Mouse (Mus musculus): ENCODE results near the gene Plxnb2.

Plxnb2 gene

GRCm38 (mm10) chr15:89181561-89182270, 1.1 kb upstream of the Plxnb2 start:
- in situ Hi-C loops (cut with MboI; ENCODE audit: low pct_unique_long_range_greater_than_20kb in 1 of 2, low sequenced_read_pairs in 2 of 2, unreplicated experiment in 1 of 2) = no loop called here

GRCm38 (mm10) chr15:89180081-89180541, 477 bp downstream of the Plxnb2 start:
- in situ Hi-C loops (cut with MboI; ENCODE audit: low pct_unique_long_range_greater_than_20kb in 1 of 2, low sequenced_read_pairs in 2 of 2, unreplicated experiment in 1 of 2) = no loop called here

- in situ Hi-C loops (cut with MboI; ENCODE audit: low pct_unique_long_range_greater_than_20kb in 1 of 2, low sequenced_read_pairs in 2 of 2, unreplicated experiment in 1 of 2) = no loop called here
Measured at GRCm38 (mm10) chr15:89179630-89179964, 991 bp downstream of the Plxnb2 start.

- in situ Hi-C loops (cut with MboI; ENCODE audit: low pct_unique_long_range_greater_than_20kb in 1 of 2, low sequenced_read_pairs in 2 of 2, unreplicated experiment in 1 of 2) = no loop called here
Measured at GRCm38 (mm10) chr15:89178954-89179629, 1.5 kb downstream of the Plxnb2 start.

GRCm38 (mm10) chr15:89178260-89178860, 2.2 kb downstream of the Plxnb2 start:
- in situ Hi-C loops (cut with MboI; ENCODE audit: low pct_unique_long_range_greater_than_20kb in 1 of 2, low sequenced_read_pairs in 2 of 2, unreplicated experiment in 1 of 2) = no loop called here

DNA sequence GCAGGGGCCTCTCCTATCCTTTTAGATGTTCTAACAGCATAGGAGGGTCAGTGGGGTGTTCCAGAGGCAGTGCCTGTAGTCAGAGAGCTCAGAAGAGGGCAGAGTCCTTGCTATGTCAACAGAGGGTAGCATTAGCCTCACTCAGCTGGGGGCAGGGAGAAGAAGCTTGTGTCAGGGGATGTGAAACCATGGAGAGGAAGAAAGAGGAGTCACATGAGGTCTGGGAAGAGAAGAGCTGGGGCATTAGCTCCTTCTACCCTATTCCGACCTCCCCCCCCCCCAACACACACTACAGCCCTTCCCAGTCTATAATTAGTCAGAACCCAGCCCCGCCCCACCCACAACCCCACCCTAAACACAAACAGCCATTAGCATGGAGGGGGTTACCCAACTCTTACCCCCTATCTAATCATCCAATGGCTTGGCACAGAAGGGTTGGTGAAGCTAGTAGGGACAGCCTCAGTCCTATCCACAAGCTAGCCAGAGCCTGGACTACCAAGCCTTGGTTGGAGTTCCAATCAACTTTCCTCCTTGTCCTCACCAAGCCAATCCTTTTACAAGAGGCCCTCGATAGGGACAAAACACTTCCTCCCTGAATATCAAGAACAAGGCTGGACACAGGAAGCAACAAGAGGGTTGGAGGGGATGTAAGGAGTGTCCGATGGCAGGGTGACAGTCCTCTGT, 2.9 kb downstream of the Plxnb2 start:
- in situ Hi-C loops (cut with MboI; ENCODE audit: low pct_unique_long_range_greater_than_20kb in 1 of 2, low sequenced_read_pairs in 2 of 2, unreplicated experiment in 1 of 2) = no loop called here

DNA sequence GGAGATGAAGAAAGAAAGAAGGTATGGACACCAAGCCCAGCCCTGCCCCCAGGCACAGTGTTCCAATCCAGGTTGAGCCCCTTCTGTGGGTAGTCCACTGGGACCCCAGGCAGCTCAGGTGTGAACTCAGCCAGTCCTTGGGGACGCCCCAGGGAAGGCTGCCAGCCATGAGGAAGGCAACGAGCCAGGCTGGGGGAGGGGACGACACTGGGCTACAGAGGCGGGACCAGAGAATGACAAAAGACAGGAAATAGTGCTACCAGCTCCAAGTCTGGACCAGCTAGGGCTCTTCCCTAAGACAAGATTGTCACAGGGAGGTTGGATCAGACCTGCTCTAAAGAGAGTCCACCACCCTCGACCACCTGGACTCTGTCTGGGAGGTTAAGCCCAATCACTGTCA, 3.5 kb downstream of the Plxnb2 start:
- in situ Hi-C loops (cut with MboI; ENCODE audit: low pct_unique_long_range_greater_than_20kb in 1 of 2, low sequenced_read_pairs in 2 of 2, unreplicated experiment in 1 of 2) = no loop called here

GRCm38 (mm10) chr15:89175411-89176155, 5.0 kb downstream of the Plxnb2 start:
- in situ Hi-C loops (cut with MboI; ENCODE audit: low pct_unique_long_range_greater_than_20kb in 1 of 2, low sequenced_read_pairs in 2 of 2, unreplicated experiment in 1 of 2) = no loop called here

DNA sequence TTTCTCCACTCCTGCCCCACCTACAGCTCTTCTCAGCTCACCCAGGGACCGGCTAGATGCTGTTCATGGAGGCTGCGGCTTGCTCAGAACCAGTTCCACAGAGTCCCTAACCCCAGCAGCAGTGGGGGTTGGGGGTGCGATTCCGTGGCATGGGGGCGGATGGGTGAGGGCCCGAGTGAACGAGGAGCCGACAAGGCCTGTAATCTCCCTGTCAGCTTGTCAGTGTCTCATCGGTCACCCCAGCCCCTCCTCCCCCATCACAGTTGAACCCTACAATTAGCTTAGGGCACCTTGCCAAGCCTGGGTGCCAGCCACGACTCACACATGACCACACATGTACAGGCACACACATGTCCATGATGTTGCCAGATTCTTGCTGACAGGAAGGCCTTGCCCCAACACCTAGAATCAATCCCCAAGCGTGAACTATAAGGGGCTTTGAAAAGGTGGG, 5.7 kb downstream of the Plxnb2 start:
- in situ Hi-C loops (cut with MboI; ENCODE audit: low pct_unique_long_range_greater_than_20kb in 1 of 2, low sequenced_read_pairs in 2 of 2, unreplicated experiment in 1 of 2) = no loop called here

DNA sequence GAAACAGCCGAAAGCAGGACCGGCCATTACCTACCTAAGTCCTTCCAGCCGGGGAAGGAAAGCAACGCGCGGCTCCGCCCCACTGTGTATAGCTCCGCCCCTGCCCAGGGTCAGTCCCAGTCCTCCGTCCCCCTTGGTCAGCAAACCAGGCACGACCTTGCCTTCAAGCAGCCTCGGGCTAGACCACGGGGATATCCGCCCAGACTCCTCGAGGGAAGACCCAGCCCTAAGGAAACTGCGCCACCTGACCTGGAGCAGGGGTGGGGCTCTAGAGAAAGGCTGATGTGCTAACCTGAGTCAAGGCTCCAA, 6.7 kb downstream of the Plxnb2 start:
- in situ Hi-C loops (cut with MboI; ENCODE audit: low pct_unique_long_range_greater_than_20kb in 1 of 2, low sequenced_read_pairs in 2 of 2, unreplicated experiment in 1 of 2) = no loop called here

DNA sequence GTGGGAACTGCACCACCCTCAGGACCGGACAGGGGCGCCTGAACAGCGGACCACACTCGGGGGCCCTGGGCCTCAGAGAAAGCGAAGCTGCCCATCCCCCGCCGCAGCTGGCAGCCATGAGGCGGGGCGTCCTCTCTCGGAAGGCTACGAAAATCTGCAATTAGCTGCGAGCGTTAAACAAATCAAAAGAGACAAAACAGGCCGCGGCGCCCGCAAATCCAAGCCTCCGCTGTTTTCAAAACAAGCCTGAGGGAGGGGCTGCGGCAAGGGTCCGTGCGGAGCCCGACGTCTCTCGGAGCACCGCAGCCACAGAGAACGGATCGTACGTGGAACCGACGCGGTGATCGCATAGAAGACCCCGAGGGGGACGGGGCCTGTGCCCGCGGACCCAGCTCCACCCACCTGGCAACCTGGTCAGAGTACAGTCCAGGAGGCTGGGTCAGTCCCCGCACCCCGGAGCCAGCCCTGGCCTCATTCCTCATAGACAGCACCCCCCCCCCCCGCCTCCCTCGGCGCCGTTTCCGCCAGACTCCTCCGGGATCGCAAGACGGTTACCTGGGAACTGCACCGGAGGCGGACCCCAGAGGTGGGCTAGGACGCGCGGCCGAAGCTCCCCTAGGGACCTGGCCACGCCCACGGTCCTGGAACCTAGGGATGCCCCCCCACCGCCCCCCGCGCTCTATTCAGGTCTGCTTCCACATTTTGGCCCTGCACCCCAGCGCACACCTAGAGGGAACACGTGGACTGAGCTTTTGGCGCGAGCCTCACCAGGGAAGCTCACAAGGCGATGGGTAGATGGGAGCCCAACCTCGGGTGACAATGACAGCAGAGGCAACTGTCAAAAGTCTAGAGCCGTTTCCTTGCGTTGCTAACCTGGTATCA, 7.3 kb downstream of the Plxnb2 start:
- in situ Hi-C loops (cut with MboI; ENCODE audit: low pct_unique_long_range_greater_than_20kb in 1 of 2, low sequenced_read_pairs in 2 of 2, unreplicated experiment in 1 of 2) = no loop called here

DNA sequence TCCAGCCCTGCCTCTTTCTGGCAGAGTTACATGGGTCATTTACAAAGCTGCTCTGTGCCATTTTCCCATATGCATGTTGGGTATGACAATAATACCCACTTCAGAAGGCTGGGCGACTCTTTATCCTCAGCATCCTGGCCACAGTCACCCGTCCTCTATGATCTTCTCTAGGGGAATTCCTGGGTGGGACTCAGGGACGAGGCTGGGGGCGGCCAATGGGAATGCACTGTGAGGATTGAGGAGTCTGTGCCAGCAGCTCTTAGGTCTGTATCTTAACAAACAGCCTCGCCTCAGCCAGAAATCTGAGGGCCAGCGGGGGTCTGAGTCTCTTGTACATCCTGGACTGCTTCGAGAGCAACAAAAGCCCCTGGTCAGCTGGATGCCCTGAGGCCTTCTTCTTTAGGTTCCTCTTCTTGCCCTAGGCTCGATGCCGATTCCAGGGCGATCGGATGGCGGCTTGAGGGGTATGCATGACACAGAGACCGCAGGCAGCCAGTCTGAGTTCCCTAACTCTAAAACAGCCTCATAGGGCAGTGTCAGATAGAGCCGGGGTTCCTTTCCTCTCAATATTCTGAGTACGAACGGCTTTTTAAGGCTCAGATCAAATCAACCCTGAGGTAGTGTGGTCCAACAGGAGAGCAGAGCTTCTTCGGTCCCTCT, 8.2 kb downstream of the Plxnb2 start:
- in situ Hi-C loops (cut with MboI; ENCODE audit: low pct_unique_long_range_greater_than_20kb in 1 of 2, low sequenced_read_pairs in 2 of 2, unreplicated experiment in 1 of 2) = no loop called here

DNA sequence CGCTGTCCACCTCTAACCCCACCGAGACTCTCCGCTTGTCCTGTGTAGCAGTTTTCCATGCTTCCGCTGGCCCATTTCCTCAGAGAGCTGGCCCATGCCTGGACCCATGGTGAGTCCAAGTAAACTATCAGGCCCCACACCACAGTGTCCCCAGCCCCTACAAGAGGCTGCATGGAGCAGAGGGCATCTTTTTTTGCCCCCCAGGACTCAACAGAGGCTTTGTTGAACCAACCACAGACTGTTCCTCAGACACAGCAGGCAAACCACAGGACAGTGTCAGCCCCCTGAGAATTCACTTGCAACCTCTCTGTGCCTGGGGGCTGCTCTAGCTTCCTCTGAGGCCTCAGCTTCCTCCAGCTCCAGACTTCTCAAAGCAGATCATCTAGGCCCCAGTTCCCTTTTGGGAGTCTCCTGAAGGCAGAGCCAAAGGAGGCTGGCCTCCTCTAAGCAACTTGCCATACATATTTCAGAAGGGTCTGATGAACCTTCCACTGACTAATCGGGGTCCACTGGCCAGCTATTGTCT, 9.0 kb downstream of the Plxnb2 start:
- in situ Hi-C loops (cut with MboI; ENCODE audit: low pct_unique_long_range_greater_than_20kb in 1 of 2, low sequenced_read_pairs in 2 of 2, unreplicated experiment in 1 of 2) = no loop called here

GRCm38 (mm10) chr15:89170102-89170501, 10.5 kb downstream of the Plxnb2 start:
- in situ Hi-C loops (cut with MboI; ENCODE audit: low pct_unique_long_range_greater_than_20kb in 1 of 2, low sequenced_read_pairs in 2 of 2, unreplicated experiment in 1 of 2) = no loop called here

DNA sequence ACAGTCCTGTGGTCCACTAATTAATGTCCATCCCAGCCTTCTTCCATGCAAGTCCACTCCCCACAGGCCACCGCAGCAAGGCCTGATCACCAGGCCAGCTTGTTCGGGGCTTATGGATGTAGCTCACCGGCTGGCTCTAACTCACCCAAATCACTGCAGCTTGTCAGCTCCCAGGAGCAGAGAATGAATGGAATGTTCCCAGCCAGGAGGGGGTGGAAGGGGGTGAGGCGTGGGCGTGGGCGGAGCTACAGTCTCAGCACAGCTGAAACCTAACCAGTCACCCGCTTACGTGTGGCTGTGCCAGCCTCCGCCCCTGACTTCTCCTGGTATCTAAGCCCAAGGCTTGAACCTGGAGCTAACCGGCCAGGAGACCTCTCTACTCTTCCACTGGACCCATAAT, 11.2 kb downstream of the Plxnb2 start:
- in situ Hi-C loops (cut with MboI; ENCODE audit: low pct_unique_long_range_greater_than_20kb in 1 of 2, low sequenced_read_pairs in 2 of 2, unreplicated experiment in 1 of 2) = no loop called here

DNA sequence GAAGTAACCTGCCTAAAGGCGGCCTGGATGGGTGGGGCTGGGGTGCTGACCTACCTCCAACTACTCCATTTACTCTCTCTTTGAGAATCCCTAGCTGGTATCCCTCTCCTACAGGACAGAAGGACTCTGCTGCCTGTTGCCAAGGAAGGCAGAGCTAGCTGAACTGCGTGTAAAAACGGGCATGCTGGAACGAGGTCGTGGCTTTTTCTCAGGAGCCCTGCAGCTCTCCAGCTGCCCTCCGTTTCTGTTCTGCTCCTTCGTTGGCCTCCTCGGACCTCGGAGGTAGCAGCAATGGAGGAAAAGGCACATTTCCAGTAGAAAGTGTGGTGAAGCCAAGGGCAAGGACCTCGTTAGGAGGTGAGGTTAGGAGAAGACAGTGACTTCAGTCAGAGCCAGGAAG, 11.7 kb downstream of the Plxnb2 start:
- in situ Hi-C loops (cut with MboI; ENCODE audit: low pct_unique_long_range_greater_than_20kb in 1 of 2, low sequenced_read_pairs in 2 of 2, unreplicated experiment in 1 of 2) = no loop called here

GRCm38 (mm10) chr15:89165478-89165877, 15.1 kb downstream of the Plxnb2 start:
- in situ Hi-C loops (cut with MboI; ENCODE audit: low pct_unique_long_range_greater_than_20kb in 1 of 2, low sequenced_read_pairs in 2 of 2, unreplicated experiment in 1 of 2) = no loop called here

Data from mouse embryonic stem cell (cell line).